Mouse (Mus musculus) liver, embryonic 14.5 days (tissue): ENCODE measurements around the gene Hoxb6. TPM values are rescaled to one million over a fixed set of nuclear protein-coding genes. Genes with fewer than 3 reads are reported as not detected.

Experiments
- ATAC-seq: fragments of 200-750 bp; cut with Nextera tagmentation; 2 replicates; pipeline ENCODE4 v1.8.0; 2017; ENCODE audit warnings: moderate number of reproducible peaks, mild to moderate bottlenecking, moderate library complexity; ENCODE audit not compliant: insufficient read depth
- DNase-seq, 3 experiments: peaks; one replicate each; pipeline ENCODE4 v3.0.0-alpha.2; 2012 to 2013; ENCODE audit warnings: low read depth in 3 of 3, low spot score in 3 of 3
- H3K27ac ChIP-seq: fragments of 300-500 bp; sonication (generic); 2 replicates; pipeline ENCODE4 v1.5.1; 2014; ENCODE audit warnings: moderate library complexity, mild to moderate bottlenecking, control low read depth, inconsistent platforms
- H3K27me3 ChIP-seq: fragments of 300-500 bp; sonication (generic); 2 replicates; pipeline ENCODE4 v1.6.1; 2014; ENCODE audit warnings: mild to moderate bottlenecking, low read length, moderate library complexity; ENCODE audit not compliant: control insufficient read depth, insufficient read depth
- H3K36me3 ChIP-seq: fragments of 300-500 bp; sonication (generic); replicated peaks from 2 replicates; pipeline ENCODE4 v1.6.1; 2014; ENCODE audit warnings: low read depth; ENCODE audit not compliant: control insufficient read depth, insufficient read depth
- H3K4me1 ChIP-seq, 2 experiments: fragments of 200-500 bp in 1 of 2; fragments of 300-500 bp in 1 of 2; sonication (generic) in 1 of 2; replicated peaks; 2 replicates each; pipeline ENCODE4 v1.6.1; 2012 to 2014; ENCODE audit warnings: antibody characterized with exemption in 1 of 2, inconsistent platforms in 1 of 2, low read length in 1 of 2; ENCODE audit not compliant: control insufficient read depth in 2 of 2, insufficient read depth in 2 of 2
- H3K4me2 ChIP-seq: fragments of 300-500 bp; sonication (generic); 2 replicates; pipeline ENCODE4 v1.6.1; 2014; ENCODE audit warnings: low read depth, mild to moderate bottlenecking, control low read depth, moderate library complexity
- H3K4me3 ChIP-seq, 2 experiments: fragments of 200-500 bp in 1 of 2; fragments of 300-500 bp in 1 of 2; sonication (generic) in 1 of 2; 2 replicates each; pipeline ENCODE4 v1.5.1; 2012 to 2014; ENCODE audit warnings: low read depth in 2 of 2, low read length in 2 of 2, mild to moderate bottlenecking in 2 of 2, control low read depth in 1 of 2, inconsistent platforms in 1 of 2, moderate library complexity in 1 of 2; ENCODE audit not compliant: insufficient read depth in 1 of 2
- H3K9ac ChIP-seq: fragments of 300-500 bp; sonication (generic); replicated peaks from 2 replicates; pipeline ENCODE4 v1.6.1; 2014; ENCODE audit warnings: mild to moderate bottlenecking, control low read depth, moderate library complexity
- H3K9me3 ChIP-seq: fragments of 300-500 bp; sonication (generic); 2 replicates; pipeline ENCODE4 v1.6.1; 2016; ENCODE audit warnings: low read length, mixed read lengths; ENCODE audit not compliant: control insufficient read depth
- CTCF ChIP-seq: IDR thresholded peaks from 2 replicates; pipeline ENCODE4 v1.5.1; 2016; ENCODE audit warnings: antibody characterized with exemption, low read depth, control low read depth
- EP300 ChIP-seq: IDR thresholded peaks from 2 replicates; pipeline ENCODE4 v1.6.1; 2016; ENCODE audit warnings: antibody characterized with exemption, low read depth
- WGBS: fragments of 180-500 bp; shearing (Covaris S2); extraction: QIAGEN DNeasy Blood & Tissue Kit; methylation state at CpG from one replicate; pipeline ENCODE4 v1.1.7; 2014; ENCODE audit not compliant: insufficient replicate concordance; 5-methylcytosine and 5-hydroxymethylcytosine counted together
- polyA plus RNA-seq, 2 experiments: library from polyadenylated mRNA; depleted of rRNA in 1 of 2; stranded (reverse) in 1 of 2; unstranded in 1 of 2; fragments of >200 nt; fragmentation: Nextera tagmentation in 1 of 2; extraction: Ambion mirVana in 1 of 2; gene quantifications; 2 replicates each; pipeline versions ENCODE4 v1.2.1 to v1.2.3; 2012 to 2014

Hoxb6 gene
- polyA plus RNA-seq, 2 experiments, result 0.02 TPM; not detected in 1

DNA sequence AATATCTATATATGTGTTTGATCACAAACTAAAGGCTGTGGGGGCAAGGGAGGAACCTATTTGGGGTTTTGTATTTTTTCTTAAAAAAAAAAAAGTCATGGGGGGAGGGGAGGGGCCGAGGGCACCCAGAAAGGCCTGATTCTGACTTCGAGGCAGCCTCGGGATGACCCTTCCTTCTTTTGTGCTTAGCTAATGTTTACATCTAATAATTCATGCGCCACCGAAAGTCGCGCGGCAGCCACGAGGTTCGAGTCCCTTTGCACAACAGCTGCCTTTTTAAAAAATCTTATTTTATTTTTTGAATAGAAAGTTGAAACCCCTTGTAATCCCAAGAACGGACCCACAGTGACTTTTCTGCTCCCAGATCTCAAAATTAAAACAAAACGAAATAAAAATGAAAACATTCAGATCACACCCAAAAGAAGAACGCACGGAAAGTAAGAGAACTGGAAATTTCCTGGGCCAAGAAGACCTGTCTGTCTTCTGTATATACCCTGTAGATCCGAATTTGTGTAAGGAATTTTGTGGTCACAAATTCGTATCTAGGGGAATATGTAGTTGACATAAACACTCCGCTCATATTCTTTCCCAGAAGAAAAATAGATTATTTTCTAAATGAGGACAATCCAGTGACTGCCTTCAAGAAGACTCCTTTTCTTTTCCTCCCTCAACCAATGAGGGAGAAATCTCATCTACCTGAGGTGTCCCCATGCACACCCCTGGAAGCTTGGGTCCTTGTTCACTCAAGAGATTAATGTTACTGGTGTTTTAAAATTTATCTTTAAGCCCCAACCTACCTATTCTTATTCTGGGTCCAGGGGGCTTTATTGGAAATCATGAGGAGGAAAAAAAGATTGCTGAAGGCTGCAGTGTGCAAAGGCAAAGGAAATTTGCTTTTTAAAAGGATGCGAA lies 24.7 kb downstream of the Hoxb6 start:
- no peaks in the 10 kb centered on the region for H3K36me3 ChIP-seq
- H3K4me2 ChIP-seq, result no peak overlapping the region
- no peak for ATAC-seq
- no peak overlapping the region for H3K4me3 ChIP-seq
- no peaks in the 10 kb centered on the region for H3K9me3 ChIP-seq
- no peak overlapping the region for H3K27ac ChIP-seq
- H3K27me3 ChIP-seq, result peaks cover 93% of the 10 kb centered on the region
- TF ChIP-seq EP300, result no peak
- TF ChIP-seq CTCF, result no peak
- no peaks in the 10 kb centered on the region for H3K4me1 ChIP-seq
- no peak for DNase-seq
- H3K9ac ChIP-seq, result no peak overlapping the region
- WGBS, result 21% methylated on average over 18 of the region's 18 CpGs

DNA sequence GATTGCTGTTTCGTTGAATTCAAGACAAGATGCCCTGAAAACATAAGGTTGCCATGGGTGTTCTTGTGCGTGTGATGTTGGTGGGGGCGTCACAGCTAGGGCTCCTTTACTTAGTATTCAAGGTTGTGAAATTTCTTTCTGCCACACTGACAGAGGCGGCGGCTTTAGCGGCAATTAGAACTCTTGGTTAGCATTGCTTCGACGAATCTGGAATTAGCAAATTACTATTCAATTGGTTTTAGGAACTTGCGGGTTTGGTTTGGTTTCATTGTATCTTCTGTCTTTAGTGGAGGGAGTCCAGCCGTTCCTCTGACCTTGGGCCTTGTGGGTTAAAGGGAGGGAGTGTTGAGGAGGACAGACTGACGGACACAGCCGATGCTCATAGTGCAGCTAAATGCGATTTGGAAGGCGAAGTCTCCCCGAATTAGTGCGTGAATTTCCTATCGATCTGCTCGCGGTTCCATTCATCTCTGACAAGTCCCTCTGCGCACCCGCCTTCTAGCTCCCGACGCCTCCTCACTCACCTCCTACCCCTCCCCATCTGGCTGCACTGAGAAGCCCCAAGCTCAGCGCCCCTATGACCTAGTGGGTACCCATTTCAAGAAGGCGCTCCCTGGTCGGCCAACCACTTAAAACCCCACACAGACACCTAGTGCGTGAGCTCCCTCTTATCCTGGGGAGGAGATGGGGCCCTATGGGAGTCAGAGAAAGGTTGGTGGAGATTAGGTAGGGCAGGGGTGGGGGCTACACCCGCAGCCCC lies 25.5 kb downstream of the Hoxb6 start, which contains the start of gene Hoxb4:
TSS of gene Hoxb4 (plus strand) at position 660 of the 760 bp plus-strand sequence.
- Histone ChIP-seq H3K4me3 (peak within 1 kb of the TSS; percentile 33 to 54), H3K9ac (no peak within 1 kb of the TSS), H3K27me3 (peaks cover 91% of the 10 kb centered on the region), H3K27ac (no peak within 1 kb of the TSS), H3K9me3 (no peaks in the 10 kb centered on the region), H3K4me1 (no peaks in the 10 kb centered on the region), H3K4me2 (peak within 1 kb of the TSS; percentile 47), H3K36me3 (no peaks in the 10 kb centered on the region)
- TF ChIP-seq EP300 (no peak), CTCF (no peak)
- no peak for DNase-seq
- 5% methylated on average over 28 of the region's 28 CpGs for WGBS
- ATAC-seq, result no peak

GRCm38 (mm10) chr11:96318368-96319070 lies 26.2 kb downstream of the Hoxb6 start:
- Histone ChIP-seq H3K36me3 (no peaks in the 10 kb centered on the region), H3K4me3 (peak overlapping the region; percentile 33 to 54), H3K4me2 (peak overlapping the region; percentile 47), H3K27me3 (peaks cover 88% of the 10 kb centered on the region), H3K27ac (no peak overlapping the region), H3K9ac (no peak overlapping the region), H3K4me1 (no peaks in the 10 kb centered on the region), H3K9me3 (no peaks in the 10 kb centered on the region)
- DNase-seq (no peak), ATAC-seq (no peak)
- under 1% methylated on average over 40 of the region's 45 CpGs for WGBS
- TF ChIP-seq CTCF, result no peak
- TF ChIP-seq EP300, result no peak

DNA sequence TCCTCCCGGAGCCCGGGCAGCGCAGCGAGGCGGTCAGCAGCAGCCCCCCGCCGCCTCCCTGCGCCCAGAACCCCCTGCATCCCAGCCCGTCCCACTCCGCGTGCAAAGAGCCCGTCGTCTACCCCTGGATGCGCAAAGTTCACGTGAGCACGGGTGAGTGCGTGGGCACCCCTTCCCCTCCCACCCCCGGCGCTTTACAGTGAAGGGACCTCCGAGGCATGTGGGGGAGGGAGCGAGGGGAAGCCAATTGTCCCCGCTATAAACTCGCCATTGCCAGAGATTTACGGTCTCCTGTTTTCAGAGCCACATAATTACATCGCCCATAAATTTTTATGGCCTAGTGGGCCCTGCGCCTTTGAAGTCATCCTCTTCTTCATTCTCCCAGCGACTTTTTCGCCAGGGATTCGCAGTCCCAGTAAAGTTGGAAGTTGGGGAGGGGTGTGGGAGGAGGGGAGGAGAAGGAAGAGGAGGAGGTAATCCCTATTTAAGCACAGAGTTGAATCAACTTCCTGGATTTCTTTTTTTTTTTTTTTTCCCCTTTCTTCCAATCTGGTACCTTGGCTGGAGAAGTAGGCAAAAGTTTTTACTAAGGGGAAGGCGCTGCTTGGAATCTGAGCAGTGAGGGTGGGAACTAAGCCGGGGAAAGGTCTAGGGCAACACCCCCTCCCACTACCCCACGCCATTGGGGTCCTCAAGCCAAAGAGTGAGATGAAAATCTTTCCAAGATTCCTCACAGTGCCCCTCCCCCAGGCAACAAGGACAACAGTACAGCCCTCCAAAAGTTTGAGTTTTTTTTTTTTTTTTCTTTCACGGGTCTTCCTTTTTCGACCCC lies 27.0 kb downstream of the Hoxb6 start:
- no peaks in the 10 kb centered on the region for H3K4me1 ChIP-seq
- peaks cover 80% of the 10 kb centered on the region for H3K27me3 ChIP-seq
- H3K27ac ChIP-seq, result no peak overlapping the region
- DNase-seq (no peak), ATAC-seq (no peak)
- peak overlapping the region; percentile 41 for H3K4me2 ChIP-seq
- H3K9me3 ChIP-seq, result no peaks in the 10 kb centered on the region
- H3K9ac ChIP-seq, result no peak overlapping the region
- peak overlapping the region; percentile 33 to 46 for H3K4me3 ChIP-seq
- WGBS, result under 1% methylated on average over 28 of the region's 34 CpGs
- TF ChIP-seq CTCF (no peak), EP300 (no peak)
- H3K36me3 ChIP-seq, result no peaks in the 10 kb centered on the region
